Mouse (Mus musculus) kidney, postnatal 0 days (tissue): ENCODE measurements around the gene Rbbp8nl. TPM values are rescaled to one million over a fixed set of nuclear protein-coding genes. Genes with fewer than 3 reads are reported as not detected.
"Not testable (repeated sequence)": the region's sequence is repeated elsewhere in the genome, so short reads cannot be mapped to it uniquely, and the experiment has no call there.

Experiments used
- ATAC-seq: fragments of 200-750 bp; cut with Nextera tagmentation; replicated peaks from 2 replicates; pipeline ENCODE4 v1.8.0; 2017; ENCODE audit warnings: low read depth, moderate number of reproducible peaks, moderate TSS enrichment, moderate library complexity; ENCODE audit not compliant: low FRiP score
- DNase-seq: peaks from one replicate; pipeline ENCODE4 v3.0.0-alpha.2; 2016; ENCODE audit warnings: low spot score
- H3K27ac ChIP-seq: fragments of 300-500 bp; sonication (generic); 2 replicates; pipeline ENCODE4 v1.5.1; 2014; ENCODE audit warnings: mild to moderate bottlenecking
- H3K27me3 ChIP-seq: fragments of 300-500 bp; sonication (generic); 2 replicates; pipeline ENCODE4 v1.6.1; 2014; ENCODE audit warnings: low read length, mixed read lengths; ENCODE audit not compliant: insufficient read depth
- H3K36me3 ChIP-seq: fragments of 300-500 bp; sonication (generic); 2 replicates; pipeline ENCODE4 v1.6.1; 2014; ENCODE audit warnings: low read length, mixed read lengths; ENCODE audit not compliant: insufficient read depth
- H3K4me1 ChIP-seq: fragments of 300-500 bp; sonication (generic); replicated peaks from 2 replicates; pipeline ENCODE4 v1.6.1; 2014; ENCODE audit warnings: antibody characterized with exemption, low read length, mixed read lengths; ENCODE audit not compliant: insufficient read depth
- H3K4me2 ChIP-seq: fragments of 300-500 bp; sonication (generic); 2 replicates; pipeline ENCODE4 v1.6.1; 2014; ENCODE audit warnings: mild to moderate bottlenecking, low read length, moderate library complexity, mixed read lengths
- H3K4me3 ChIP-seq: fragments of 300-500 bp; sonication (generic); replicated peaks from 2 replicates; pipeline ENCODE4 v1.5.1; 2014; ENCODE audit warnings: low read depth, low read length
- H3K9ac ChIP-seq: fragments of 300-500 bp; sonication (generic); 2 replicates; pipeline ENCODE4 v1.6.1; 2014; ENCODE audit warnings: low read depth, low read length
- H3K9me3 ChIP-seq: fragments of 300-500 bp; sonication (generic); replicated peaks from 2 replicates; pipeline ENCODE4 v1.6.1; 2016; ENCODE audit warnings: low read length, inconsistent platforms, mixed read lengths
- CTCF ChIP-seq: IDR thresholded peaks from 2 replicates; pipeline ENCODE4 v1.5.1; 2016; ENCODE audit warnings: antibody characterized with exemption, low read depth, mild to moderate bottlenecking, moderate library complexity
- WGBS: fragments of 180-500 bp; shearing (Covaris S2); extraction: QIAGEN DNeasy Blood & Tissue Kit; methylation state at CpG from one replicate; pipeline ENCODE4 v1.1.7; 2014; 5-methylcytosine and 5-hydroxymethylcytosine counted together
- polyA plus RNA-seq: library from polyadenylated mRNA; unstranded; fragments of >200 nt; fragmentation: Nextera tagmentation; extraction: Ambion mirVana; gene quantifications from 2 replicates; pipeline ENCODE4 v1.2.1, GENCODE M21; 2015

The Rbbp8nl gene
- polyA plus RNA-seq, 1 experiment from 2014 or later, result 0.29 TPM

- no peaks in the 10 kb centered on the region; the same call in 1 of the 2 replicates for H3K4me1 ChIP-seq
- peaks cover 20% of the 10 kb centered on the region for H3K36me3 ChIP-seq
- H3K27ac ChIP-seq, result no peak overlapping the region
- no peaks in the 10 kb centered on the region for H3K27me3 ChIP-seq
- no peak for TF ChIP-seq CTCF
- H3K4me2 ChIP-seq, result no peak overlapping the region
- no peak overlapping the region for H3K9ac ChIP-seq
- no peak for DNase-seq
- WGBS, result 51% methylated on average over 8 of the region's 8 CpGs
- no peaks in the 10 kb centered on the region for H3K9me3 ChIP-seq
- no peak overlapping the region for H3K4me3 ChIP-seq
- no peak for ATAC-seq
Observed at GRCm38 (mm10) chr2:180260610-180261480, 28.8 kb downstream of the Rbbp8nl start.

- DNase-seq, H3K4me2 ChIP-seq, H3K27me3 ChIP-seq, ATAC-seq, H3K4me3 ChIP-seq, H3K9me3 ChIP-seq, H3K4me1 ChIP-seq, H3K27ac ChIP-seq, H3K9ac ChIP-seq: not testable (repeated sequence)
- H3K36me3 ChIP-seq, result peaks cover 20% of the 10 kb centered on the region
- 62% methylated on average over 17 of the region's 17 CpGs for WGBS
Observed at GRCm38 (mm10) chr2:180259826-180260609, 29.7 kb downstream of the Rbbp8nl start.

GRCm38 (mm10) chr2:180258951-180259484 lies 30.7 kb downstream of the Rbbp8nl start:
- not testable (repeated sequence) for H3K27ac ChIP-seq, ATAC-seq, DNase-seq, H3K4me3 ChIP-seq, H3K9ac ChIP-seq, H3K27me3 ChIP-seq, H3K4me2 ChIP-seq, H3K9me3 ChIP-seq, H3K4me1 ChIP-seq
- H3K36me3 ChIP-seq, result peaks cover 17% of the 10 kb centered on the region
- WGBS, result 82% methylated on average over 10 of the region's 10 CpGs

GRCm38 (mm10) chr2:180257963-180258865 lies 31.5 kb downstream of the Rbbp8nl start:
- Histone ChIP-seq H3K27me3 (no peaks in the 10 kb centered on the region), H3K4me2 (peak overlapping the region; percentile 81), H3K27ac (peak overlapping the region; percentile 92; the same call in 1 of the 2 replicates), H3K36me3 (peaks cover 14% of the 10 kb centered on the region), H3K9me3 (no peaks in the 10 kb centered on the region), H3K4me1 (no peaks in the 10 kb centered on the region; the same call in 1 of the 2 replicates), H3K9ac (peak overlapping the region; percentile 95), H3K4me3 (peak overlapping the region; percentile 90)
- no peak for DNase-seq
- no peak for TF ChIP-seq CTCF
- WGBS, result 47% methylated on average over 11 of the region's 11 CpGs
- ATAC-seq, result no peak

GRCm38 (mm10) chr2:180257001-180257521 lies 32.6 kb downstream of the Rbbp8nl start, which contains the start of gene Rps21:
Gene Rps21 (plus strand): TSS chr2:180257377.
- Histone ChIP-seq H3K9me3 (no peaks in the 10 kb centered on the region), H3K4me1 (no peaks in the 10 kb centered on the region; the same call in 1 of the 2 replicates), H3K4me3 (peak within 1 kb of the TSS; percentile 90), H3K27me3 (no peaks in the 10 kb centered on the region), H3K36me3 (peaks cover 14% of the 10 kb centered on the region), H3K9ac (peak within 1 kb of the TSS; percentile 95), H3K4me2 (peak within 1 kb of the TSS; percentile 81), H3K27ac (peak within 1 kb of the TSS; percentile 92)
- DNase-seq, result peak; percentile 99
- no peak for TF ChIP-seq CTCF
- under 1% methylated on average over 38 of the region's 38 CpGs for WGBS
- peak; percentile 96 for ATAC-seq
